Mouse (Mus musculus) G1E (cell line): ENCODE measurements around the gene Tmem116. TPM values are rescaled to one million over a fixed set of nuclear protein-coding genes. Genes with fewer than 3 reads are reported as not detected.

Experiments
- ATAC-seq: 2 replicates; pipeline ENCODE4 v1.8.0; 2016; ENCODE audit warnings: mild to moderate bottlenecking; ENCODE audit not compliant: insufficient number of reproducible peaks, poor library complexity, low FRiP score, severe bottlenecking; ENCODE audit errors: extremely low read depth
- DNase-seq: peaks from one replicate; pipeline ENCODE4 v3.0.0; 2012; ENCODE audit warnings: low spot score
- H3K27me3 ChIP-seq: 2 replicates; pipeline ENCODE4 v1.6.1; 2012; ENCODE audit warnings: mild to moderate bottlenecking, low read length, inconsistent platforms; ENCODE audit not compliant: insufficient read depth
- H3K36me3 ChIP-seq: replicated peaks from 2 replicates; pipeline ENCODE3; 2012; ENCODE audit warnings: mild to moderate bottlenecking, inconsistent platforms
- H3K4me1 ChIP-seq: 2 replicates; pipeline ENCODE4 v1.6.1; 2012; ENCODE audit warnings: low read depth, low read length, inconsistent platforms, mixed read lengths; ENCODE audit not compliant: insufficient read depth
- H3K4me3 ChIP-seq: 2 replicates; pipeline ENCODE4 v1.5.1; 2012; ENCODE audit warnings: low read depth, mild to moderate bottlenecking, inconsistent platforms, low read length, moderate library complexity, mixed read lengths
- H3K9me3 ChIP-seq: replicated peaks from 2 replicates; pipeline ENCODE4 v1.6.1; 2012; ENCODE audit warnings: inconsistent platforms
- CTCF ChIP-seq: IDR thresholded peaks from 2 replicates; pipeline ENCODE4 v1.5.1; 2012; ENCODE audit warnings: low read depth, low read length, inconsistent platforms, mixed read lengths
- GATA1 ChIP-seq: IDR thresholded peaks from 2 replicates; pipeline ENCODE4 v1.6.1; 2012; ENCODE audit warnings: borderline replicate concordance, low read length, inconsistent platforms, mixed read lengths
- GATA2 ChIP-seq: IDR thresholded peaks from 2 replicates; pipeline ENCODE4 v1.6.1; 2012; ENCODE audit warnings: low read depth, low read length, inconsistent platforms, borderline replicate concordance
- POLR2AphosphoS5 ChIP-seq: IDR thresholded peaks from 2 replicates; pipeline ENCODE4 v1.6.1; 2012; ENCODE audit warnings: low read depth, low read length, inconsistent platforms; ENCODE audit not compliant: insufficient replicate concordance
- TAL1 ChIP-seq: conservative IDR thresholded peaks from 2 replicates; pipeline ENCODE4 v1.6.1; 2012; ENCODE audit warnings: low read depth, low read length, inconsistent platforms, mixed read lengths
- polyA plus RNA-seq: library from polyadenylated mRNA; stranded (reverse); fragments of >175 nt; gene quantifications from 2 replicates; pipeline ENCODE4 v1.2.3, GENCODE M21; 2012
- total RNA-seq, 2 experiments: library from RNA; stranded (forward) in 1 of 2; stranded (reverse) in 1 of 2; fragments of 200-1000 nt in 1 of 2; fragments of >200 nt in 1 of 2; fragmentation: Nextera tagmentation in 1 of 2; gene quantifications; 2 replicates each; pipeline ENCODE4 v1.2.3; 2014 to 2017

The Tmem116 gene
- total and polyA plus RNA-seq, 3 experiments: 2.6 to 10.6 (median 6.1) TPM

DNA sequence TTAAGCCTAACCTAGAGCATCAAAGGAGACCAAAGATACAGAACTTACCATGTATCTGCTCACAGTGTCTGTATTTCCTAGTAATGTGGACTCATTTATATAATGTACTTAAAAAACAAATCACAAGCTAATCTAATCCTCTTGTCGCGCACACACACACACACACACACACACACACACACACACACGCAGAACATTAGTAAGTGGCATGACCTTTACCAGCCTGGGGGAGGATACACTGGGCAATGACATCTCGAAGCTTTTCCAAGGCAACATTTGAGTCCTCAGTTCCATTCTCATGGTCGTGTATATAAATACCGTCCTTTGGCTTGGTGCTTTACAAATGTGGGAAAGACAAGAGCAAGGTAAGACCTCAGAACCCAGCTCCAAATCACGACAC, 74.8 kb downstream of the Tmem116 start:
- ATAC-seq (no peak), DNase-seq (no peak)
- Histone ChIP-seq H3K36me3 (peaks cover 87% of the 10 kb centered on the region), H3K9me3 (no peaks in the 10 kb centered on the region), H3K4me3 (no peak overlapping the region), H3K27me3 (no peaks in the 10 kb centered on the region), H3K4me1 (no peaks in the 10 kb centered on the region)
- TF ChIP-seq TAL1 (no peak), POLR2AphosphoS5 (no peak), GATA1 (no peak), CTCF (no peak), GATA2 (no peak)

DNA sequence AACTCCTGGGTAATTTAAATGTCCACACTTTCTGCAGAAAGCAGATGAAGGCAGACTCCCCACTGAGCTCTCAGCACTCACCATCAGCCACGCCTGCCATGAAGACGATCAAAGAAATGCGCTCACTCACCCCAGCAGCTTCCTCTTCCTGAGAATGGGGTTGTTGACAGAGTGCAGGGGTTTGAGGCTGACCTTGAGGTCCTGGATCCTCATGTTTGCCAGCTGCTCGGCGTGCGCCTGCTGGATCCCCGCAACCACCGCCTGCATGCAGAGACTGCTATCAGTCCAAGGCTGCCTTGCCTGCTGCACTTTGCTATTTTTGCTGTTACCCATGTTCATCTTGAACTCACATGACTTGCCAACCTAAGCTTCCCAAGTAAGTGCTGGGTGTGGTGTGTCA, 75.3 kb downstream of the Tmem116 start:
- ATAC-seq: no peak

DNA sequence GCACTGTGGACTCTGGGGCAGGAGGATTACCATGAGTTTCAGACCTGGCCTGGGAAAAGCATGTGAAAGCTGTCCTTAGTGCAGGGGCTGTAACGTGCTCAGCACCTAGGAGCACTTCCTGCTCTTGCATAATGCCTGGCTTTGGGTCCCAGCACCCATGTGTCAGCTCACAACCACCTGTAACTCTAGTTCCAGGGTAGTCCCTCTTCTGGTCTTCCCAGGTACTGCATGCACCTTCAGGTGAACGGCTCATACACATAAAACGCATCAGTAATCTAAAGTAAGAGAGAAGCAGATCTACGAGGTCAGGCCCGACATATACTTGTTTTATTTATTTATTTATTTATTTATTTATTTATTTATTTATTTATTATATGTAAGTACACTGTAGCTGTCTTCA, 82.8 kb downstream of the Tmem116 start:
- no peak for DNase-seq
- peaks cover 97% of the 10 kb centered on the region for H3K36me3 ChIP-seq
- ATAC-seq: no peak; the same call in 1 of the 2 replicates
- no peaks in the 10 kb centered on the region for H3K27me3 ChIP-seq
- TF ChIP-seq GATA2: no peak
- TF ChIP-seq GATA1: no peak
- TF ChIP-seq POLR2AphosphoS5: no peak
- TF ChIP-seq CTCF: no peak; the same call in 1 of the 2 replicates
- no peak for TF ChIP-seq TAL1
- H3K4me1 ChIP-seq: peaks cover 8% of the 10 kb centered on the region; the same call in 1 of the 2 replicates
- no peak overlapping the region for H3K4me3 ChIP-seq
- no peaks in the 10 kb centered on the region for H3K9me3 ChIP-seq

More for the DNA sequence above, 75.3 kb downstream of the Tmem116 start:
- Histone ChIP-seq H3K4me1 (no peaks in the 10 kb centered on the region), H3K4me3 (no peak overlapping the region), H3K27me3 (no peaks in the 10 kb centered on the region), H3K36me3 (peaks cover 87% of the 10 kb centered on the region), H3K9me3 (no peaks in the 10 kb centered on the region)
- DNase-seq: no peak
- TF ChIP-seq POLR2AphosphoS5 (no peak), GATA2 (no peak), TAL1 (no peak), CTCF (no peak), GATA1 (no peak)

DNA sequence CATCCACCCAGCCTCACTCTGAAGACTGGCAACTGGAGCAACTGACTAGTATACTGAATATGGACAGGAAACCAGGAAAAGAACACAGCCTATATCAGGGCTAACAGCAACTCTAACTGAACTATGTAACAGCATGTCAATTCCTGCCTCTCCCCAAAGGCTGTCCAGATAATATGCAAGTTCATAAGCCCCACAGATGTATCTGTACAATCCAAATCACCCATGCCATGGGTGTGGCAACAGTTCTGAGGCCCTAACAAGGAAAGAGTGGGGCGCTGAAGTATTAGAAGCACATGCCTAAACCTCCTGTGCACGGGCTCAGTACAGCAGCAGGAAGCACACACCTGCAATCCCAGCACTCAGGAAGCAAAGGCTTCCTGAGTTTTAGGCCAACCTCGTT, 83.4 kb downstream of the Tmem116 start:
- no peak for DNase-seq
- H3K4me3 ChIP-seq: no peak overlapping the region
- H3K36me3 ChIP-seq: peaks cover 96% of the 10 kb centered on the region
- no peaks in the 10 kb centered on the region for H3K9me3 ChIP-seq
- H3K4me1 ChIP-seq: peaks cover 8% of the 10 kb centered on the region; the same call in 1 of the 2 replicates
- TF ChIP-seq CTCF (no peak), POLR2AphosphoS5 (no peak)
- H3K27me3 ChIP-seq: no peaks in the 10 kb centered on the region
- no peak for ATAC-seq

DNA sequence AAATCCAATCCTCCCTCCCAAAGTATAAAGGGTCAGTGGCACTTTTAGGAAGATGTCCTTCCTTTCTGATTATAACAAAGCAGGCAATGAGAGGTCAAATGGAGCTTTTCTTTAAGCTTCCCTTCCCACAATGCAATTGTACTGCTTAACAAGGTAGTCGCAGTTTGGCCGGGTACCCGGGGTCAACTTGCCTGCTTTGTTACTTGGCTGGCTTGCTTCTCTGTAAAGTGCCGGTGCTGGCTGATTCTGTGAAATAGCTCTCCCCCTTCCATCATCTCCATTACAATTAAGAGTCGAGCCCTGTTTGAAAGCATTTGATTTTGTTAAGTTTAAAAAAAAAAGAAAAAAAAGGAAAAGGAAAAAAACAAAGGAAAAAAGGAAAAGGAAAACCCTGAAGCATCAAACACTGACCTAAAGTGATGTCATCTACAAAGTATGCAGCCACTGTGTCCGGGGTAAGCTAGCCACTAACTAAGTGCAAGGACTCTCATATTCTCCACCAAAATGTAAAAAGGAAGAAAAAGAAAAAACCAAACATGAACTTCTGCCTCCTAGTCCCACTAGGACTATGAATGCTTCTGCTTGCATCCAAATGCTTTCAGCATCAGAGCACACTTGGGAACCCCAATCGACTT, 85.3 kb downstream of the Tmem116 start:
- DNase-seq: no peak
- peaks cover 90% of the 10 kb centered on the region for H3K36me3 ChIP-seq
- H3K27me3 ChIP-seq: no peaks in the 10 kb centered on the region
- no peak for ATAC-seq
- no peaks in the 10 kb centered on the region for H3K9me3 ChIP-seq
- H3K4me1 ChIP-seq: peaks cover 8% of the 10 kb centered on the region; the same call in 1 of the 2 replicates
- TF ChIP-seq CTCF (no peak), GATA1 (no peak), GATA2 (no peak), TAL1 (no peak), POLR2AphosphoS5 (no peak)
- no peak overlapping the region for H3K4me3 ChIP-seq

DNA sequence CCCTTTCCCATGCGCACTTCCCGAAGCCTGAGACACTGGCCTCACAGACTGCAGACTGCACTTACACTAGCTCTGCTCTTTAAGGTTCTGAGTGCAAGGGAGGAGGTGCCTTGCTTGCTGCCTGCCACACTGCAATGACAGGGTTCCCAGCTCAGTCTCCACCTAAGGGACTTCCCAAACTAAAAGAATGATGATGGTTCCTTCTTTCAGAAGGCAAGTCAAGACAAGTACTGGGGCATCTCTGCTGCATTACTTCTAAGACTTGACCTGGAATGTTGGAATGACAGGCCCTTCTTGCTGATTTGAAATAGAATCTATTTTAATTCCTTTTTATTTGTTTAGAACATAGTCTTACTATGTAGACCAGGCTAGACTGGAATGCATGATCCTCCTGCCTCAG, 85.9 kb downstream of the Tmem116 start:
- Histone ChIP-seq H3K9me3 (no peaks in the 10 kb centered on the region), H3K36me3 (peaks cover 90% of the 10 kb centered on the region), H3K4me3 (no peak overlapping the region), H3K27me3 (no peaks in the 10 kb centered on the region), H3K4me1 (peaks cover 11% of the 10 kb centered on the region)
- TF ChIP-seq TAL1 (no peak), GATA1 (no peak), CTCF (no peak), POLR2AphosphoS5 (no peak), GATA2 (no peak)
- DNase-seq (no peak), ATAC-seq (no peak)
